Mouse (Mus musculus) E14TG2a.4 (cell line): ENCODE data around the gene Ranbp10.

ENCODE experiments used
- H3K27me3 ChIP-seq: 2 replicates; pipeline ENCODE4 v1.6.1; 2014; ENCODE audit warnings: low read length, control low read depth; ENCODE audit not compliant: insufficient read depth
- H3K36me3 ChIP-seq: 2 replicates; pipeline ENCODE4 v1.6.1; 2014; ENCODE audit warnings: low read length, control low read depth; ENCODE audit not compliant: insufficient read depth
- H3K4me1 ChIP-seq: replicated peaks from 2 replicates; pipeline ENCODE4 v1.6.1; 2014; ENCODE audit warnings: low read depth, low read length, control low read depth
- H3K4me3 ChIP-seq: replicated peaks from 2 replicates; pipeline ENCODE4 v1.5.1; 2014; ENCODE audit warnings: mild to moderate bottlenecking, low read length
- H3K9me3 ChIP-seq: 2 replicates; pipeline ENCODE4 v1.6.1; 2014; ENCODE audit warnings: low read length, control low read depth
- CTCF ChIP-seq: conservative IDR thresholded peaks from 2 replicates; pipeline ENCODE4 v1.5.1; 2014; ENCODE audit warnings: low read length
- NANOG ChIP-seq: IDR thresholded peaks from 2 replicates; pipeline ENCODE4 v1.6.1; 2014; ENCODE audit warnings: borderline replicate concordance, low read length, mixed read lengths
- POU5F1 ChIP-seq: IDR thresholded peaks from 2 replicates; pipeline ENCODE4 v1.6.1; 2014; ENCODE audit warnings: low read length, borderline replicate concordance

Ranbp10 gene

DNA sequence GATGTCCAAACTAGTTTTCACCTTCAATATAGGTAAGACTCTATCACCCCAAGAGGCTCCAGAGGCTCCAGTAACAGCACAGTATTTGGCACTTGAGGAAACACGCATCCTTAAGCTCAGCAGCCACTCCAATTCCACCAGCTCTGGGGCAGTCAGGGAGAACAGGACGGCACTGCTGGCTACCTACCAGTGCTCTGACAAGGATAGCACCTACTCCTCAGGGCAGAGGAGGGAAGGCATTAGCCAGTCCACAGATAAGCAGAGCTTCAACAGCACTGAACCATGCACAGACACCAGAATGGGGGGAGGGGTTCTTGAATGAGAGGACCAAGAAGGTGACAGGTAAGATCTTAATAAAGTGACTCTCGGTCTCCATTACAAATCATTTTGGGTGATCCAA, 7.5 kb downstream of the Ranbp10 start:
- Histone ChIP-seq H3K27me3 (no peaks in the 10 kb centered on the region), H3K36me3 (peaks cover 59% of the 10 kb centered on the region), H3K9me3 (no peaks in the 10 kb centered on the region), H3K4me1 (peaks cover 9% of the 10 kb centered on the region), H3K4me3 (no peak overlapping the region)
- no peak for TF ChIP-seq CTCF
- TF ChIP-seq NANOG, result no peak
- no peak for TF ChIP-seq POU5F1

GRCm38 (mm10) chr8:105813241-105813640, 13.9 kb downstream of the Ranbp10 start:
- no peak overlapping the region for H3K4me3 ChIP-seq
- TF ChIP-seq NANOG (no peak), POU5F1 (no peak), CTCF (no peak)
- peaks cover 39% of the 10 kb centered on the region for H3K36me3 ChIP-seq

DNA sequence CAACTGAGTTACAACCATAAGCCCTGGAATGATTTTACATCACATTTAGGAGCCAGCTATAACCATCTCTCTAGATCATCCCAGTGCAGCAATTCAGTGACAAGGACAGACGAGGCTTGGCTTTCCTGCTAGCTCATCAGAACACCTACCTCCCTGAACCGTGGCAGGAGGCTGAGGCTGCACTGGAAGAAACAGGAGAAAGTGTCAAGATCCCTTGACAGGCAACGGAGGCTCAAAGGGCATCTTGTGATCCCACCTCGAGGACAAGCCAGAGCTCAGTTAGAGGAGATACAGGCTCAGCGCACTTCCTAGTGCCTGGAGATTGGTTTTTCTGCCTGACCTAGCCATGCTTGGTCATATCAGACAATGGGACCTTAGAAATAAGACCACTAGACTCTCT, 14.6 kb downstream of the Ranbp10 start:
- H3K4me3 ChIP-seq, result no peak overlapping the region
- TF ChIP-seq CTCF (no peak), NANOG (no peak), POU5F1 (no peak)

More at GRCm38 (mm10) chr8:105813241-105813640, 13.9 kb downstream of the Ranbp10 start:
- Histone ChIP-seq H3K9me3 (no peaks in the 10 kb centered on the region), H3K27me3 (no peaks in the 10 kb centered on the region), H3K4me1 (peaks cover 5% of the 10 kb centered on the region; the same call in 1 of the 2 replicates)

DNA sequence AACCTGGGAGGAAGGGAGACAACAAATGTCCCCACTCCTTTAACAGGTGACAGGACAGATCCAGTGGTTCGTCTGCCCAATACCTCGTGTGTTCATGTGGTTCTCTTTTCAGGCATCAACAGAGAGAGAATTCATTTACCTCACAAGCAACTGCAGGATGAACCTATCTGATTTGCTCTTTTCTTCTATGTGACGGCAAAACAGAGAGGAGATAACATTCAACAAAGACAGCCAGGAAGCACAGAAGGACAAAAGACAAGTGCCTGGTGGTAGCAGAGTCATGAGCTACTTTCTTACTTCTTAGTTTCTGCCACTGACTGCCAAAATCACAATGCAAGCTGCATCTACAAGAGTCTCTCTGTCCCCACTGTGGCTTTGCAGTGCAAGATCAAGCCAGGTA, 15.6 kb downstream of the Ranbp10 start:
- H3K27me3 ChIP-seq, result no peaks in the 10 kb centered on the region
- TF ChIP-seq POU5F1 (no peak), NANOG (no peak), CTCF (no peak)
- H3K36me3 ChIP-seq, result peaks cover 35% of the 10 kb centered on the region

More for the DNA sequence above, 14.6 kb downstream of the Ranbp10 start:
- Histone ChIP-seq H3K27me3 (no peaks in the 10 kb centered on the region), H3K4me1 (peaks cover 5% of the 10 kb centered on the region; the same call in 1 of the 2 replicates), H3K36me3 (peaks cover 35% of the 10 kb centered on the region), H3K9me3 (no peaks in the 10 kb centered on the region)

DNA sequence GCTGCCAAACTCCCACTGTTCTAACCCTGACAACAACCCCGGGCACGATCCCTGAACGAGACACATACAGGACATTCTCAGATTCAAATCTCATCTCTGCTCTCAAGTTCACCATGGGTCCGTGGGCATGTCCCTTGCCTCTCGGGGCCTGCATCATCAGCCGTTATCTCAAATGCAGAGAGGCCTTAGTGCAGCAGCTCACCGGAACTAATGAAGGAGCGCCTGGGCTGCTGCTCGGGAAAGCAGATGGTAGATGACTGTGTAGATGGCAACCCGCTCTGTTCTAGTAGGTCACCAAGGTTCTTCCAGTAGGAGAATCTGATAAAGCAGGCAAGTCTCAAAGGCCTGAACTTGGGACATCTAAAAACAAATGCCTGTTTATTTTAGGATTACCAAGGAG, 16.1 kb downstream of the Ranbp10 start:
- H3K4me3 ChIP-seq, result no peak overlapping the region
- TF ChIP-seq POU5F1 (no peak), NANOG (no peak), CTCF (no peak)
- H3K36me3 ChIP-seq, result peaks cover 35% of the 10 kb centered on the region
- H3K4me1 ChIP-seq, result 0 out of 2 replicates have a peak, but pooled peaks cover 3% of the 10 kb centered on the region
- H3K9me3 ChIP-seq, result no peaks in the 10 kb centered on the region
- H3K27me3 ChIP-seq, result no peaks in the 10 kb centered on the region

More for the DNA sequence above, 15.6 kb downstream of the Ranbp10 start:
- H3K4me1 ChIP-seq, result 0 out of 2 replicates have a peak, but pooled peaks cover 3% of the 10 kb centered on the region
- no peaks in the 10 kb centered on the region for H3K9me3 ChIP-seq
- H3K4me3 ChIP-seq, result no peak overlapping the region

- H3K27me3 ChIP-seq, result no peaks in the 10 kb centered on the region
- no peak for TF ChIP-seq CTCF
- no peak for TF ChIP-seq POU5F1
- no peak for TF ChIP-seq NANOG
- H3K4me3 ChIP-seq, result no peak overlapping the region
- H3K4me1 ChIP-seq, result 0 out of 2 replicates have a peak, but pooled peaks cover 3% of the 10 kb centered on the region
- H3K9me3 ChIP-seq, result no peaks in the 10 kb centered on the region
- peaks cover 37% of the 10 kb centered on the region for H3K36me3 ChIP-seq
Measured at GRCm38 (mm10) chr8:105810245-105810786, 16.8 kb downstream of the Ranbp10 start.

- Histone ChIP-seq H3K9me3 (no peaks in the 10 kb centered on the region), H3K27me3 (no peaks in the 10 kb centered on the region), H3K4me3 (no peak overlapping the region), H3K36me3 (peaks cover 39% of the 10 kb centered on the region), H3K4me1 (0 out of 2 replicates have a peak, but pooled peaks cover 3% of the 10 kb centered on the region)
- TF ChIP-seq CTCF (no peak), POU5F1 (no peak), NANOG (no peak)
Measured at GRCm38 (mm10) chr8:105808480-105808879, 18.7 kb downstream of the Ranbp10 start.

- Histone ChIP-seq H3K4me1 (0 out of 2 replicates have a peak, but pooled peaks cover 3% of the 10 kb centered on the region), H3K36me3 (peaks cover 34% of the 10 kb centered on the region), H3K9me3 (no peaks in the 10 kb centered on the region), H3K4me3 (no peak overlapping the region), H3K27me3 (no peaks in the 10 kb centered on the region)
- TF ChIP-seq NANOG, result no peak
- no peak for TF ChIP-seq POU5F1
- no peak for TF ChIP-seq CTCF
Measured at GRCm38 (mm10) chr8:105807766-105808165, 19.4 kb downstream of the Ranbp10 start.

GRCm38 (mm10) chr8:105805964-105806363, 21.2 kb downstream of the Ranbp10 start:
- 0 out of 2 replicates have a peak, but pooled peaks cover 6% of the 10 kb centered on the region for H3K4me1 ChIP-seq
- H3K27me3 ChIP-seq, result no peaks in the 10 kb centered on the region
- TF ChIP-seq CTCF (no peak), NANOG (no peak), POU5F1 (no peak)
- H3K36me3 ChIP-seq, result peaks cover 16% of the 10 kb centered on the region
- no peak overlapping the region for H3K4me3 ChIP-seq
- no peaks in the 10 kb centered on the region for H3K9me3 ChIP-seq
